Mouse (Mus musculus) cortical plate, adult 2 months (tissue): ENCODE measurements around the gene Dync1h1.

Source experiments
- CTCF ChIP-seq: fragments of 200-500 bp; IDR thresholded peaks from 2 replicates; pipeline ENCODE4 v1.5.1; 2011; ENCODE audit warnings: mild to moderate bottlenecking, control low read depth, low read length; ENCODE audit not compliant: insufficient read depth; ENCODE audit errors: extremely low read depth
- POLR2A ChIP-seq: fragments of 200-500 bp; IDR thresholded peaks from 2 replicates; pipeline ENCODE4 v1.6.1; 2011; ENCODE audit warnings: mild to moderate bottlenecking, low read length, control low read depth; ENCODE audit not compliant: insufficient read depth; ENCODE audit errors: extremely low read depth

DNA sequence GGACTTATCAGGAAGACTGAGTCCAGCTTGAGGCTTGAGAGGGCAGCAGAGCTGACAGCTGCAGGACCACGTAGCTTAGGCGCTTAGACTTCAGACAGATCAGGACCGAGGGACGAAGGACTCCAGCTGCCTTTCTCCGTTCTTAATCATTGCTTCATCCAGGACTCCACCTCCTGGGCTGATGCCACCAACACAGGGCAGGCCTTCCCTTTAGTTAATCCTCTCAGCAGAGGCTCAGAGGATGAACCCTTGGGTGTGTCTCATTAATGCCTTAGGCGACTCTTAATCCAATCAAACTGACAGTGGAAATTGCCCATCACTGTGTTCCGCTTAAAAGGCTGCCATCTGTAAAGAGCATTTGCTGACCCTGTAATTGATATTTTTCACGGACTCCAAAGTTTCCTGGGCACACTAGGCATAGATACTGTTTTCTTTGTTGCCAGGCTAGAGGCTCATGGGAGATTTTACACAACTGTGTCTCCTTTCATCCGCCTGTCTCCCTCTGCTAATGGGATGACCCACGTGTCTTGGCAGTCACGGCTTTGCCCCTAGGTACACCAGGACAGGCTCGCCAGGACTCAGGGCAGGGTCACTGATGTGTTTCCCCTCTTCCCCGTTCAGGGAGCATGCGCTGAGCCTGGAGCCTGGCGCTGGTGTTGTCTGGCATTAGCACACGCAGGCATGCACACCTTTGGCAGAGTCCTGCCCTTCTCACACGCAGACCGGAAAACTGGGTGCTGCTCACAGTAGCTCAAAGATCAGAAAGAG lies 44.2 kb upstream of the Dync1h1 start:
- TF ChIP-seq POLR2A (no peak), CTCF (no peak)
